16 mouse cellular contexts compared by ENCODE assay signal in genomic region chr10:27681376-27681775, GRCm38 (mm10).
"Had no signal": no experiment of that assay in that cellular context is flagged by ENCODE, and none has a peak within 500 bp of the region (broad histone marks: within the 10 kb centered on the region; RNA-seq: fewer than 3 reads in every experiment).

No protein-coding gene starts in this region.

- H3K4me3 ChIP-seq: layer of hippocampus, adult 2 months; limb, embryonic 10.5 days; liver, embryonic 15.5 days; midbrain, embryonic 15.5 days; neural tube, embryonic 13.5 days; stomach, embryonic 15.5 days had no signal

- ATAC-seq: lung, postnatal 0 days; midbrain, embryonic 15.5 days had no signal

- H3K4me1 ChIP-seq: limb, embryonic 10.5 days; liver, embryonic 15.5 days; midbrain, embryonic 15.5 days; neural tube, embryonic 13.5 days; stomach, embryonic 15.5 days had no signal

- H3K27me3 ChIP-seq: liver, embryonic 15.5 days; midbrain, embryonic 15.5 days; neural tube, embryonic 13.5 days; stomach, embryonic 15.5 days had no signal

- H3K27ac ChIP-seq: layer of hippocampus, adult 2 months; limb, embryonic 10.5 days; liver, embryonic 15.5 days; midbrain, embryonic 15.5 days; neural tube, embryonic 13.5 days; stomach, embryonic 15.5 days had no signal

- DNase-seq: kidney, postnatal 10 days; kidney, postnatal 4 days; lung, adult 2 months; lung, postnatal 36 days; retina, postnatal 1 day; thymus, adult 2 months; thymus, postnatal 25 days had no signal

- H3K9ac ChIP-seq: liver, embryonic 15.5 days; midbrain, embryonic 15.5 days; neural tube, embryonic 13.5 days; stomach, embryonic 15.5 days had no signal

- H3K4me2 ChIP-seq: liver, embryonic 11.5 days; liver, embryonic 15.5 days; midbrain, embryonic 11.5 days; midbrain, embryonic 15.5 days; neural tube, embryonic 13.5 days; stomach, embryonic 15.5 days had no signal

- H3K9me3 ChIP-seq: limb, embryonic 10.5 days; liver, embryonic 15.5 days; midbrain, embryonic 15.5 days; neural tube, embryonic 13.5 days; stomach, embryonic 15.5 days had no signal

- H3K36me3 ChIP-seq: limb, embryonic 10.5 days; liver, embryonic 15.5 days; midbrain, embryonic 15.5 days; neural tube, embryonic 13.5 days; stomach, embryonic 15.5 days had no signal
